Mouse (Mus musculus) cerebellum, adult 11-12 months (tissue): Measurements from ENCODE around the gene Kcnh7.

Experiments used
- DNase-seq: peaks from one replicate; pipeline ENCODE4 v3.0.0; 2022

Gene Kcnh7

DNA sequence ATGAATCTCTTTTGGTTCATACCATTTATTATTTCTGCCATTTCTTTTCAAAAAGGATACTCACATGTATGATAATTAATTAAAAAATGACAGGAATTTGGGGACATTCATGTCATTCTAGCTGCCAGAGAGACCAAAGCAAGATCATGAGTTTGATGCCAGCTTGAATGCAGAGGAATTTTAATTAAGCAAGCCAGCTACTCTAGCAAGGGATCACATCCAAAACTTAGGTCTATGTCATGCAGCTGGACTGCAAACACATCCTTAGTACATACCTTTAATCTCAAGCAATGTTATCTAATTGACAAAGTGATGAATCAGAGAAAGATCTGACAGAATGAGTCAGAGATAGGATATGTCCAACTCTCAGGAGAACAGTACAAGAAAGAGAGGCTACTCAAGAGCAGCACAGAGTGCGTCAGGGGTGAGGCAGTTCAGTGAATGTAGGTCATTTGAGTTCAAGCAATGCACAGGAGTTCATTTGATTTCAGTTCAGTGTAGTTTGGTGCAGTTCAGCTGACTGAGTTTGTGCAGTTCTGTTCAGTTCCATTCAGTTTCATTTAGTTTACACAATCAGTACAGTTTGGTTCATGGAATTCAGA, 248.7 kb downstream of the Kcnh7 start:
- DNase-seq, result no peak

DNA sequence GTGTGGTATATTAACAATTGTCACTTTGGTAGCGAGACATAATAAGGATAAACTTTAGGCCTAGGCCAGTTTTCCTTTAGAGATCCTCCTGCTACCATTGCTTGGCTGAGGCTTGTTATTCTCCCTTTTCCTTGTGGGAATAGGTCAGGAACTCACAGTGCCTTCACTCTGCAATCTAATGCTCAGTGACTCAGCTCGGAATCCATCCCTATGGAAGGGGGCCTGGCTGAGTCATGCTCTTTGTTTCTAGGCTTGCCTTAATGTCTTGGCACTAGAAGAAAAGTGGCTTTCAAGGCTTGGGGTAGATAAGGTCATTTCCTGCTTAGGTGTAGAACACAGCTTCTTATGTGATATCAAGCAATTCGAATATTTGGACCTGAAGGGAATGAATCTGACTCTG, 255.6 kb downstream of the Kcnh7 start:
- DNase-seq, result no peak

DNA sequence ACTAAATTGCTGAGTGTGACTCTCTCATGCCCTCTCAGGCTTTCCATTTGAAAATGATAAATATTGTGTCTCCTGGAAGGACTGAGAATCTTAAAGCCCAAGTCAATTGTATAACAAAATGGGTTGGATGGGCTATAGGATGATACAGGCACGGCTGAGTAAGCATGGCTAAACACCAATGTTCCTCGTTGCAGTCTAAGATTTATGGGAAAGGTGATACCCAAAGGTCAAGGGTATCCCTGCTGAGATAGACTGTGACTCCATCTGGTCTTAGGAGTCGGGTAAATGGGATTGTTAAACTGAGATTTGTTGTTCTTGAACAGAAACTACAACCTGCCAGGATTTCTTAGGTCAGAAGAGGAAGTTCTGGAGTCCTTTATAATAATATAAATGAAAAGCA, 256.0 kb downstream of the Kcnh7 start:
- DNase-seq, result no peak

DNA sequence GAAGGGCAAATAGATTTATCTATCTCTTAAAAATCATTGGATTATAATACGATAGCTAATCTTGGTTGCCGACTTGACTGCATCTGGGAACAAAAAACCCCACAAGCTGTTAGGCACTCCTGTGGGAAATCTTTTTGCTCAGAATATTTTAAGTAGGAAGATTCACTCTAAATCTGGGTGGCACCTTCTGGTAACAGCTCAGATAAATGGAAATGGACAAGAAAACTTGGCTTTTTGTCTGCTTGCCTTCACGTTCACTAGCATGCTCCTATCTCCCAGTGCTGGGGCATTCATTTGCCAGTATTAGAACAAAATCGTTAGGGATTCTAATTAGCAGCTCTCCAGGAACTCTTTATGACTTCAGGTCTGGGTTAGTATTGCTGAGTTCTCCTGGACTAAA, 260.3 kb downstream of the Kcnh7 start:
- DNase-seq, result no peak

DNA sequence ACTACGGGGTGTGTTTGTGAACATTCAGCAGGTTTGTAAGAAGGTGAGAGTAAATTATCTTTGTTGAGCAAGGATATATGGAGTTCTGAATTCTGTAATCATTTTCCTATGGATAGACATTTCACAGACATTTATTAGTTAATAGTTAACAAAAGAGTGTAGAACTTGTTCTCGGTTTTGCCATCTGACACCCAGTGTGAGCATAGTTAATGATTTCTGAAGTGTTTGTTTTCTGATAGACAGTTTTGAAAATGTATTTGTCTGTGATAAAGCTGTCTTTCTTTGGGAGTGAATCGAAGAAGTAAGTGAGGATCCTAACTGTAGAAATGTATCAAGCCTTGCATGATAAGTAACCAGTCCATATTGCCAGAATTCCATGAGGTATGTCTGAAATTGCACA, 276.4 kb downstream of the Kcnh7 start:
- no peak for DNase-seq

DNA sequence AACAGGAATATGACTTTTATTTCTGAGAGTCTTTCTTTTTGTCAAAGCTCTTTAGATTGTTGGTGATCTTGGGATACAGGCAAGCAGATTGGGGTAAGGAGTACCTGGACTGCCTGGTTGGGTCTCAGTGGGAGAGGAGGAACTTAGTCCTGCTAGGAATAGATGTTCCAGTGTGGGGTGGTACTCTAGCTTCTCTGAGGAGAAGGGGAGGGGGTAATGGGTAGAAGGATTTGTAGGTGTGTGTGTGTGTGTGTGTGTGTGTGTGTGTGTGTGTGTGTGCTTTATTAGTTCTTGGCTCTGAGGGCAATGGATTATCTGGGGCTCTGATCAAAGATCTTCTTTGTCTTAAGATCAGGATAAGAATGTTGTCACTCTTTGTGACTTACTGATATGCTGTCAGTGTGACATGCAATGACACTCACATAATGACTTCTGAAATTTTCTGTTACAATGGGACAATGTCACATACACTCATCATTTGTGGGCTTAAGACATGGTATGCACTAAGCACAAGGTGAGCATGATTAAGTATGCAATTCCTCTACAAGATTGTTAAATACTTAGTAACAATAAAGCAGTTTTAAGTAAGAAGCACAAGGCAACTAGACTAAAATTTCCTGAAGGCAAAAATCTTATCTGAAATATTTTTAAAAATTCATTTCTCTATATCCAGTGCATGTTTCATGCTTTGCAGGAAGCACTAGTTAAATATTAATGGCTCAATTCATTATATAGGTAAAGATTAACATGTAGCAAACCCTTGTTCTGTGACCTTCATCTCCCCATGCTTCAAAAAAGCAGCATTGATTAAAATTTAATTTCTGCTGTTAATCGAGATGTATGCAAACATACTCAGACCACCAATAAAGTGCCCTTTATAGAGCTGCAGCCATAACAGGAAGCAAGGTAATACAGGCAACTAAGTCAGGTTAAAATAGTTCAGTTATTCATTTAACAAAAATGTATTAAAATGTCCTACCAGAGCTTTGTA, 281.4 kb downstream of the Kcnh7 start:
- DNase-seq, result no peak

DNA sequence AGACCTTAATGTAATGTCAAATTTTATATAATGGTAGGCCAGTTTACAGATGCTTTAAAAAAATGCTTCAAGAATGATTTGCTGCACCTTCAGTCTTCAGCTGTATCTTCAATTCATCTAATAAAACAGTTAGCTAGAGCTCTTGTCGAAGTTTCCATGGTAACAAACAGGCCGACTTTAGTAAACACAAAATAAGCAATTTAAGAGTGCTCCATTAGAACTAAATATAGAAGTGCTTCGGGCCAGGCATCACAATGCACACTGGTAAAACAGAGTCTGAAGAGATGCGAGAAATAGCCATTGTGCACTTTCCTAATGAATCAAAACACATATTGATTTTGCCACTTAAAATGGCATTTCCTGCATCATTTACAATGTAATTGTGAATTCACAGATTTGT, 305.3 kb downstream of the Kcnh7 start:
- no peak for DNase-seq

DNA sequence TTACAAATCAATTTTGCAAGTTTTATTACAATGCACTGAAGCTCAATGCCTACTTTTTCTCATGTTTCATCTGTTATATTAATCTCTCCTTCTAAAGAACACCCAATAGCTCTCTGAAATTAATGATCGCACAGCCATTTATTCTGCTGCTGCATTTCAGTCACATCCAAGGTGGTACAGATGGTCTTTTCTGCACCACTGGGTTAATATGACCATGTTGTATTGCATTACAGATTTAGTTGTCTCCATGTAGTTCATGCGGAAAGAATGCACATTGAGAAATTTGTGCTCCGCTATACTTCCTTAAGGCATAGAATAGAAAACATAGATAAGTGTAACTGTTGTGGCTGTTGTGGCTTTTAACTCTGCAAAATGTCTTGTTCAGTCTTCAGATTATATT, 328.7 kb downstream of the Kcnh7 start:
- DNase-seq, result no peak

DNA sequence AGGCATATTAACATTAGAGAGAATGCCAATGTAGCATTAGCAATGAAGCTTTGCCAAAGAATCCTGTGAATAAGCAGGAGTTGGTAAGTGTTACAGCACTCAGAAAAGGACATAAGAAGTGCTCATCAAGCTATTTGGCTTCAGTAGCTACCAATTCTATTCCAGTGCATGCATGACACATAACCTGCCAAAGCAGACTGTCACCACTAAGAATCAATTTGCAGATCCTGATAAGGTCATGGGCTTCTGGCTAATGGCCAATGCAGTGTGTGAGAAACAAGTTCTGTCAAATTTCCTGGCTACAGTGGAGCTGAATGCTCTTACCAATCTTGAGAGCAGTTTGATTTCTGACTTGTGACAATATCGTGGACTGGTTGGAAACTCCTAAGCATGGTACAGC, 341.5 kb downstream of the Kcnh7 start:
- no peak for DNase-seq

DNA sequence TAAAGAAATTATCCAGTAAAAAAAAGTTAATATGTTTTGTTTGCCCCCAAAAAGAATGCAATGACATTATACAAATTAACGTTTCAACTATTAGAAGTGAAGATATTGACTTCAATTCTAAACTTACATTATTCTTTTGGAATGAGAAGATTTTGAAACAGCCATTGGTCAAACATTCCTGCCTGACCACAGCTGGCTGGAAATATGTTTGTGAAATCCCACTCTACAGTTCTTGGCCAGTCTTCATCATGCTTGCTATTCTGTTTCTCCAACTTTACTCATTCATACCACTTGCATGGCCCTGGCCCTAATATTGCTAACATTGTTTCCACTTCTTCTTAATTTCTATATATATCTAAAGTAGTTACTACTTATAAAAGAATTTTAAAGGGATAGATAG, 349.8 kb downstream of the Kcnh7 start:
- no peak for DNase-seq

DNA sequence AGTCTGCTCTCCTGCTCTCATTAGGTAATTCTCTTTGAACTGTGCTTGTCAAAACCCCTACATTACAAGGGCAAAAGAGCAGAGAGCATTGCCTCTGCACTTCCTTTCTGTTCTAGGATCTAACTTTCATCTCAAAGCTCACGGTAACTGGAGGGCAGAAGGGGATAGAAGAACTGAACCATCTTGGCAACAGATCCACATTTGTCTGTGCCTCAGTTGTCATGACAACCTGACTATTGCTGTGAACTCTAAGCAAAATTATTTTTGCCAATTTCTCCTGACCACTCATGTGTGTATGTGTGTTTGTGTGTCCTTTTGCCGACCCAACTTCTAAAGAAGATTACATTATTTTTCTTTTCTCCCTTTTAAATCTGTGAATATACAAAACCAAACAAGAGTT, 364.9 kb downstream of the Kcnh7 start:
- DNase-seq, result no peak

DNA sequence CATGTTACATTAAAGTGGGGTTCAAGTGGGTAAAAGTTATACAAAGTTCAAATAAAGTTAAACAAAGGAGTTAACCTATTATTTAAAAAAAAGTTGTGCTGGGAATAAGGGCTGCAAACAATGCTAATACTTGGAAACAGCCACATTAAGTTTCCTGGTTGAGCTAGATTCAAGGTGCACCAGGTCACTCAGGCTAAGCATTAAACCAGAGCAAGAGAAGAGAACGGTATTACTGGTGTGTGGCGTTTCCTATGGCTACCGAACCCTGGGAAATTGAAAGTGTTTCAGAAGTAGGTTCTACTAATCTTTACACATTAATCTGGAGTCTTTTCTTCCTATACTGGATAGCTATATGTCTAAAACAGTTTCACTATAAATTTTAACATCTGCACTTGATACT, 368.1 kb downstream of the Kcnh7 start:
- DNase-seq, result no peak

DNA sequence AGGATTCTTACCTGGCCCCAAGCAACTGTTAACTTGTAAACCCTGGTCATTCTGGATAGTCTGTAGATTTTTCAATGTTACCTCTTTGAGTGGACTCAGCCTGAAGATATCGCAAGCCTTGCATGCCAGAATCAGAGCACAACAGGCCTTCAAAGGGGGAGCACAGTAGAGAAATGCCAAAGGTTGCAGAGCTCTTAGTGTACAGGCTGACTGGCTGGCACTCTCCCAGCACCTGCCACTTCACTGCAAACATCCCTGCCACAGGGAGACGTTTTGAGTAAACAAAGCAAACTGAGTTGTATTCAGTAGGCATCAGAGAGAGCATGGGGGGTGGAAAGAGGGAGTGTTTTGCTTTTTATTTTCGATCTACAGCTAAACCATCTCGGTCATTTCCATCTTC, 375.3 kb downstream of the Kcnh7 start:
- no peak for DNase-seq

DNA sequence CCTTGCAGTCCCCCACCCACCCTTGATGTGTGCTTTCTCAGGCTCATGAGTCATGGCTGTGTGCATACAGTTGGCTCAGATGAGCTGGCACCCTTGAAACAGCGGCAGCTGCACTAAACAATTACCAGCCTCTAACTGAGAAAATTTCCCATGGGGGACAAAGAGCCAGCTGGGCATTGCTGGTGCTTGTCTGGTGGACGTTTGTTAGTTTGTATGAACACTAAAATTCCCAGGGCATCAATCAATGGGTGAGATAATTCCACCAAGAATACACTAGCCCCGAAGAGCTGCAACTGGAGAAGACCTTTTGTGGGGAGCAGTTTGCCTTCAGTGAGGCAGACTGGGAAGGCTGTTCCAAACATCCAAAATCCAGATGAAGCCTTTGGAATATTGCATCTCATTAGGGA, 376.6 kb downstream of the Kcnh7 start:
- DNase-seq, result no peak

DNA sequence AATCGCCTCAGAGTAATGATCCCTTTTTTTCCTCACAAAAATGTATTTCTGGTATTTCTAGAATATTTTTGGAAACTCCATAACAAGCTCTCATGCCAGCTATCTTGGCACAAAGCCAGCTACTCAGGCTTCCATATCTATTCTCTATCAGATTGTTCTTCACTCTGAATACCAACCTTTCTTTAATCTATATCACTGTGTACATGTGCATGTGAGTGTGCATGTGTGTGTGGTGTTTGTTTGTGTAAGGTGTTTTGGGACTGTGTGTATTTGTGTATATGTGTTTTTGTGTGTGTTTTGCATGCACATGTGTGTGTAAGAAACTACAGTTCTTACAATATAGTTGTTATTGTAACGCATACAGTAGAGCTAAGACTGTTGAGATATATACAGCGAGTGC, 377.2 kb downstream of the Kcnh7 start:
- no peak for DNase-seq

DNA sequence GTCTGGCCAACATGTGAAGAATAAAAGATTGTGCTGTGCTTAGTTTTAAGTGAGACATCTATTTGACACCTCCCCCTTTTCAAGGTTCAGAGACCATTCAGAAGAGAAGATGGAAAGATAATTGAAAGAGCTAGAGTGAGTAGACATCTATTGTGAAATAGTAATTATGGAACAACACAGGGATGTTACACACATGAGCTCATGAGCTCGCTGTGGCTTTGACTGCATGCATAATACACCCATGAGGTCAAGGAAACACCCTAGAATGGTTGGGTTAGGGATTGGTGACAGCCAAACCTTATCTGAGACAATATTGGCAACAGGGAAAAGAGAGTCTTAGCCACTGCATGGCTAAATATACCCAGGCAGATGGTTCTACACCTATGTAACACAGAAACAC, 380.1 kb downstream of the Kcnh7 start:
- DNase-seq, result no peak

DNA sequence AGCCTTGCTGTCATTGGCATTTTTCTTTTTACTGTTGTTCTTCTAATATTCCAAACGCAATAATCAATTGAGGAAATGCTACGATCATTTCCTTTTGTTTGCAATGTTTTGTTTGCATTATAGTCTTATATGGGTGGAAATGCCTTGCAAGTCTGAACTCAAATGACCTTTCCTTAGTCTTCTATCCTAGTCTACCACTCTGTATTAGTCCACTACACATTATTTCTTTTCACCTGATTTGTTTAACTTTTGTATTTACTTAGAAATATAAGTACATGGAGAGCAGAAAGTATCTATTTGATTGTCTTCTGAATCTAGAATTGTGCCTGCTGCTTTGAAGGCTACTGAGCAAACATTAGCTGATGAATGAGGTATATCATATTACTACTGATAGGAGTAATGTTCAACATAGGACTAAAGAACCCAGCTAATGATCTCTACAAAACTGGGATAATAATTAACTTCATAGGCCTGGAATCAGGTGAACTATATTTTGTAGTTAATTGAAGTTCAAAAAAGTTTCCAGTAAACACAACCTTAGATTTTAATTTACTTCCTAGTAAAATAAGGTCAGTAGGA, 399.5 kb downstream of the Kcnh7 start:
- DNase-seq, result no peak

DNA sequence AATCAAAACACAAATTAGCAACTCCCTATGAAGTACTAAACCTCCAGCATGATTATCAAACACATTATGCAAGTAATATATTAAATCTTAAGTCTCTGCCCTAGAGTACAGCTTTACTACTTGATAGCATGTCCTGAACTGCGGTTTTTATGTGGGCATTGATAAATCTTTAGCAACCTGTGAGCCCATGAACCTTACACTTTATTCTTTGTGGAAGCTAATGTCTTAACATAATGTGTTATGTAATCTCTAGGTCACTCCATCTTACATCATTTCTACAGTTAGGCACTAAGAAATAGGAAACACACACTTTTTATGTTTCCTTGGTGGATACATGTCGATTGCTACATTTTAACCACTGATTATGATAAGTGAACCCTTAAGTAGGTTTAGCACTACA, 437.8 kb downstream of the Kcnh7 start:
- no peak for DNase-seq

DNA sequence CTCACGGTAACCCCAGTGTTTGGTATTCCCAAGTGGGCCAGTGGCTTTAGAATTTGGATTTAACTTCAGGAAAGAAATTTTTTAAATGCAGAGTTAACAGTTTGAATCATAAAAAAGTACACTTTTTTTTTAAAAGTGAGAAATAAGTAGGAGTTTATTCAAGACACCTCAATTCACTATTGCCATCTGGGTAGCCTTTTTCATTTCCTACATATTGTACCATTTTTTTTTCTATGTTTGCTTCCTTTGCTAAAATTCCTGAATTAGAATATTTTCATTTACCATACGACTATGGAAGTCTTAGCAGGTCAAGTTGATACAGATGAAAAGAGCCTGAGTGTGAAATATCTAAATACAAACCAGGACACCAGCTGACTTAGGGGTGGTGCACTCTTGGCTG, 441.0 kb downstream of the Kcnh7 start:
- no peak for DNase-seq

DNA sequence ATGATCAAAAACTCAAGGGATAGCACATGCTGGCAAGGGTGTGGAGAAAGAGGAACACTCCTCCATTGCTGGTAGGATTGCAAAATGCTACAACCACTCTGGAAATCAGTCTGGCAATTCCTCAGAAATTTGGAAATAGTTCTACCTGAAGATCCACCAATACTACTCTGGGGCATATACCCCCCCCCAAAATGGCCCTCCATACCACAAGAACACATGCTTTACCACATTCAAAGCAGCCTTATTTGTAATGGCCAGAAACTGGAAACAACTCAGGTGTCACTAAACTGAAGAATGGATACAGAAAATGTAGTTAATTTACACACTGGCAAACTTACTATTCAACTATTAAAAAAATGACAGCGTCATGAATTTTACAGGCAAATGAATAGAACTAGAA, 453.4 kb downstream of the Kcnh7 start:
- no peak for DNase-seq

DNA sequence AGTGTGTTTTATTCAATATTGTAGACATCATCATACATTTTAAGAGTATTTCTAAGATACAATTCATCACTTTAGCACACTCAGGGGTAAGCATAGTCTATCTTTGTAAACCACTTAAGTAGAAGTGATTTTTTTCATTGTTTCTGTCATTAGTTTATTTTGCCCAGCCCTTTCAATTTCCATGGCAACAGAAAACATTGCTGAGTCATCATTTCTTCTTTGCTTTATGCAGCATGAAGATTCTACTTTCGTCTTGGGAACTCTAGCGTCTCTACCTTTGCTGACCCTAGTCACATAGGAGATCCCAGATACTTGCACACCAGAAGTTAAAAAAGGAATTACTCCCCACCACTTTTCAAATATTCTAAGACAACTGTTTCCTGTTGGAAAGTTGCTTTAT, 456.4 kb downstream of the Kcnh7 start:
- no peak for DNase-seq

DNA sequence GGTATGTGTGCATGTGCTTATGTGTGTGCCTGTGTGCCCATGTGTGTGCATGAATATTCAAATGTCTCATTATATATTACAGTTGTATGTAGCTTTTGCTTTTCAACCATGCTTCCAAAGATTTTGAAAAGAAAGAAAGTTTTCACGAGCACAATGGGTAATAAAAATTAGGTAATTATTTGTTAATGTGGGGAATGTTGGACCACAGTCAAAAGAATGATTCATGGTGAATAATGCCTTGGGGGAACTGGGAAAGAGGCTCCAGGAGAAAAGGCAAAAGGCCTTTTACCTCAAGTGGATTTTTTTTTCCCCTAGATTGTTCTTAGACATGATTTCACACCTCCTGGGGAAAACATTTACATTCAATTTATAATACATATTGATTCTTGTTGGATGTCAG, 458.1 kb downstream of the Kcnh7 start:
- no peak for DNase-seq

DNA sequence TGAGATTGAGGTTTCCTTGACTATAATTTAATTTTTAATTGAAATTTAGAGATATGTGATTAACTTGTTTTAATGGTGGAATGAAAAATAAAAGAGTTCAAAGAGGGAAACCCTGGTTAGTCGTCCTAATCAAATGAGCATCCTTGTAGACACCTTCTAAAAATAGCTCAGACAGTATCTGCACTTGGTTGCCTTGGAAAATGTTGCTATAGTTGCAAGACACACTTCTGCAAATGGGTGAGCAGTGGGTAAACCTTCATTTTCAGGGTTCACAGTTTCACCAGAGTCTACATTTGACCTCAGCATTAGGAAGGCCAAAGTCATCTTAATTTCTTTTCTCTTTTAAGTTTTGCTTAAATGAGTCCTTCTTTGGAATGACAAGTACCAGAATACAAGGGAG, 465.7 kb downstream of the Kcnh7 start:
- DNase-seq, result no peak

DNA sequence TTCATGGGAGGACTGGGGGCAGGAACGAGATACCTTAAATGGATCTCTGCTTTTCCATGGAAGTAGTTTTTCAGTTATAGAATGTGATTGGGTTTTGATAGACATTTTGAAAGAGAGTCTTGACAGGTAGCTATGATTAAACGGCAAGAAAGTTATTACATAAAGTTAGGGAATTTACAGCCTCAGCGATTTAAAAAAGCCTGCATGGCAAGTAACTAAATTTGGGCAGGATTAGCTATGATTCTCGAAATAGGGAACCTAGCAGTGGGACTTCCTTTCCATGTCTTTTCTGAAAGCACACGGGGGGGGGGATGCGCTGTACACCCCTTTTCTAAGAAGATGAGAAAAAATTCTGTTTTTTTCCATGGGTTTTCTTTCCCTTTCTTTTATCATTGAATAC, 466.8 kb downstream of the Kcnh7 start:
- DNase-seq, result no peak
